Mouse (Mus musculus) central nervous system, embryonic 11.5 days (tissue): Measurements from ENCODE around the gene Nphs2. TPM values are rescaled to one million over a fixed set of nuclear protein-coding genes. Genes with fewer than 3 reads are reported as not detected.

Experiments
- polyA plus RNA-seq: library from polyadenylated mRNA; depleted of rRNA; stranded (reverse); fragments of >200 nt; gene quantifications from 2 replicates; pipeline ENCODE4 v1.2.3, GENCODE M21; 2012; rRNA removed

The Nphs2 gene
- polyA plus RNA-seq: 0.06 and 0.10 TPM in 2 replicates

DNA sequence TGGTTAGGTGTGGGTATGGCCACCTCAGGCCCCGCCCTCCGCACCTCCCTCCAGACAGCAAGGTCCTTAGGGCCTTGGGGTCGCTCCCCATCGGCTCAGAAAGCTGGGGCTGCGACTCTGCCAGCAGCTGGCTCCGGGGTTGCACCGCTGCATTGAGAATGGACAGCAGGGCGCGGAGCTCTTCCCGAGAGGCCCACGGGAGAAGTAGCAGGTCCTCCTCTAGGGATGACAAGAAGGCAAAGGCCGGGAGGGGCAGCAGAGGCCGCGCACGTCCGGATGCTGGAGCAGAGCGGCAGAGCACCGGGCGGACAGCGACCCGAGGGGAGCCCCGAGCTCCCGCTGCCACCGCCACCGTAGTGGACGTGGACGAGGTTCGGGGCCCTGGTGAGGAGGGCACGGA is at the start of gene Nphs2:
TSS of gene Nphs2 (plus strand) at position 98 of the 400 bp plus-strand sequence.

DNA sequence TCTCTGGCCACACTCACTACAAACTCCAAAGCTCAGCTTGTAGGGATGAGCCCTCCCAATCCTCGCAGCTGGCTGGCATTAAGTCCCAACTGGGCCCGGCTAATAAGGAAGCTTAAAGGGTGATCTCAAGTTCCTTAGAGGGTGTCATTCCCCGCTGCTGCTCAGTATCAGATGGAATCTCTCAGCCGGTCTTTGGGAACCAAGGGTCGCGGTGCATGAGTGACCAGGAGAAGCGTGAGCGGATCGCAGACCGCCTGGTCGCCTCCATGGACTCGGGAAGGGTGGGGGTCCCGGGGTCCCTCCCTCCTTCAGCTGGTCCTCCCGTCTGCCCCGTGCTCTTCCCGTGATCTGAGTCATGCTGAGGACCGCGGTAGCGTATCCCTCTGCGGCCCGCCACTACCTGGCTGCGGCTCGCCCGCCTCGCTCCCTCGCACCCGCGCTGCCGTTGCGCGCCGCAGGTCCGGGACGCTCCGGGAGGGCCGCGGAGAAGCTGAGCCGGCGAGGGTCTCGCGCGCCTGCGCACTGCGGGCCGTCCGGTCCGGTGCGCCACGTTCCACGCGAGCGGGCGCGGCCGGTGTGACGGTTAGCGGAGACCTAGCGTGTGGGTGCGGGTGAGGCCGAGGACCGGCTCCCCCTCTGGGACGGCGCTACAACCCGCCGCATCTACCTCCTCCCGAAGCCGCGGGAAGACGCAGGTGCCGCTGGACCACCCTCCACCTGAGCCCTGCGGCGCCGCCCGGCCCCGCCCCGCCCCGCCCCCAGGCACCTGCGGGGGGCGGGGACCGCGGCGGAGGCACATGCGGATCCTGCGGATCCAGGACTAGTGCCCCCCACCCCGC is 7.4 kb upstream of the Nphs2 start, which contains the start of gene Tdrd5:
TSS of gene Tdrd5 (minus strand) at position 754 of the 839 bp plus-strand sequence.

DNA sequence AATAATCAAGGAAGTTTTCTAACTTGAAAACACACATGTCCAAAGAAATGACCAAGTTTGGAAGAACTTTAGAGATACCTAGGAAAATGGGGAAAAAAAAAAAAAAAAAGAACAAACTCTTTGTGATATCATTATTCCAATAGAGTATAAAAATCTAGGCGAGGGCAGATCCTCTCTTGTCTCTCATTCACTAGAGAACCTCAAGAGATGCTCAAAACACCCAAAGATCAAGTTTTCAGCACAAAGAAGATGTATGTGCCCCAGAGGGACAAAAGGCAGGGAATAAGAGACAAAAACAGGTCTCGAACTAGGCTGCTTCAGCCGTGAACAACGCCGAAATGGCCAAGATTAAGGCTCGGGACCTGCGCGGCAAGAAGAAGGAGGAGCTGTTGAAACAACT is 55.2 kb downstream of the Nphs2 start, which contains the start of gene Gm2000:
TSS of gene Gm2000 (plus strand) at position 301 of the 400 bp plus-strand sequence.

Other genes with a start within 250 kb of the Nphs2 start
- gene Fam163a, start 105.7 kb upstream of the Nphs2 start, polyA plus RNA-seq: 2.7 TPM in 2 replicates
- 0.17 and 0.19 TPM in 2 replicates for gene Tdrd5, start 7.1 kb upstream of the Nphs2 start, polyA plus RNA-seq
- 51.6 and 64.3 TPM in 2 replicates for gene Gm2000, start 55.3 kb downstream of the Nphs2 start, polyA plus RNA-seq
- gene Axdnd1, start 110.4 kb downstream of the Nphs2 start, polyA plus RNA-seq: 0.18 and 0.68 TPM in 2 replicates
- 18.5 and 27.6 TPM in 2 replicates for gene Soat1, start 163.6 kb downstream of the Nphs2 start, polyA plus RNA-seq
- 3.6 and 6.5 TPM in 2 replicates for gene Gm10031, start 213.3 kb downstream of the Nphs2 start, polyA plus RNA-seq
- gene Abl2, start 248.1 kb downstream of the Nphs2 start, polyA plus RNA-seq: 13.6 and 19.9 TPM in 2 replicates